Mouse (Mus musculus) brain, embryonic 14.5 days (tissue): Measurements from ENCODE around the gene Med13l.

Experiments used
- CTCF ChIP-seq: fragments of 200-500 bp; IDR thresholded peaks from 2 replicates; pipeline ENCODE4 v1.5.1; 2012; ENCODE audit warnings: inconsistent platforms, mild to moderate bottlenecking, moderate library complexity, borderline replicate concordance; ENCODE audit not compliant: insufficient read depth, insufficient read length; ENCODE audit errors: extremely low read depth
- POLR2A ChIP-seq: fragments of 200-500 bp; IDR thresholded peaks from 2 replicates; pipeline ENCODE4 v1.6.1; 2012; ENCODE audit warnings: mild to moderate bottlenecking, inconsistent platforms, borderline replicate concordance; ENCODE audit not compliant: poor library complexity, insufficient read depth, insufficient read length, severe bottlenecking; ENCODE audit errors: extremely low read depth

- TF ChIP-seq CTCF (no peak), POLR2A (no peak)
Measured at GRCm38 (mm10) chr5:118715518-118715917, 155.0 kb downstream of the Med13l start.
